Mouse (Mus musculus) kidney, adult 2 months (tissue): ENCODE measurements around the gene 2310046K23Rik. TPM values are rescaled to one million over a fixed set of nuclear protein-coding genes. Genes with fewer than 3 reads are reported as not detected.
"Not testable (repeated sequence)": the region's sequence is repeated elsewhere in the genome, so short reads cannot be mapped to it uniquely, and the experiment has no call there.

Source experiments
- DNase-seq: peaks from one replicate; pipeline ENCODE4 v3.0.0; 2021
- H3K27ac ChIP-seq: fragments of 200-500 bp; 2 replicates; pipeline ENCODE4 v1.5.1; 2012; ENCODE audit warnings: low read depth, low read length, control low read depth, inconsistent platforms; ENCODE audit not compliant: insufficient read depth
- H3K27me3 ChIP-seq: fragments of 200-500 bp; replicated peaks from 2 replicates; pipeline ENCODE4 v1.6.1; 2012; ENCODE audit warnings: mild to moderate bottlenecking, moderate library complexity, low read length, inconsistent platforms; ENCODE audit not compliant: control insufficient read depth, insufficient read depth
- H3K36me3 ChIP-seq: fragments of 200-500 bp; 2 replicates; pipeline ENCODE4 v1.6.1; 2012; ENCODE audit warnings: mild to moderate bottlenecking, moderate library complexity, low read length, inconsistent platforms; ENCODE audit not compliant: control insufficient read depth, insufficient read depth
- H3K4me1 ChIP-seq: fragments of 200-500 bp; 2 replicates; pipeline ENCODE4 v1.6.1; 2011; ENCODE audit warnings: low read length; ENCODE audit not compliant: control insufficient read depth, insufficient read depth
- H3K4me3 ChIP-seq: fragments of 200-500 bp; 2 replicates; pipeline ENCODE4 v1.5.1; 2011; ENCODE audit warnings: mild to moderate bottlenecking, low read depth, low read length, control low read depth; ENCODE audit not compliant: insufficient read depth
- CTCF ChIP-seq: fragments of 200-500 bp; conservative IDR thresholded peaks from 2 replicates; pipeline ENCODE4 v1.5.1; 2011; ENCODE audit warnings: low read depth, mild to moderate bottlenecking, control low read depth, low read length, moderate library complexity, mixed read lengths; ENCODE audit not compliant: insufficient read depth, insufficient read length
- POLR2A ChIP-seq: fragments of 200-500 bp; IDR thresholded peaks from one replicate; pipeline ENCODE4 v1.6.1; 2011; ENCODE audit warnings: low read depth, low read length, control low read depth
- WGBS: fragments of 180-500 bp; shearing (Covaris S2); methylation state at CpG from one replicate; pipeline ENCODE4 v1.1.7; 2018; 5-methylcytosine and 5-hydroxymethylcytosine counted together
- polyA plus RNA-seq: library from polyadenylated mRNA; depleted of rRNA; stranded (reverse); fragments of >200 nt; gene quantifications from 2 replicates; pipeline ENCODE4 v1.2.3, GENCODE M21; 2012

The 2310046K23Rik gene
- polyA plus RNA-seq, 1 experiment = not detected

DNA sequence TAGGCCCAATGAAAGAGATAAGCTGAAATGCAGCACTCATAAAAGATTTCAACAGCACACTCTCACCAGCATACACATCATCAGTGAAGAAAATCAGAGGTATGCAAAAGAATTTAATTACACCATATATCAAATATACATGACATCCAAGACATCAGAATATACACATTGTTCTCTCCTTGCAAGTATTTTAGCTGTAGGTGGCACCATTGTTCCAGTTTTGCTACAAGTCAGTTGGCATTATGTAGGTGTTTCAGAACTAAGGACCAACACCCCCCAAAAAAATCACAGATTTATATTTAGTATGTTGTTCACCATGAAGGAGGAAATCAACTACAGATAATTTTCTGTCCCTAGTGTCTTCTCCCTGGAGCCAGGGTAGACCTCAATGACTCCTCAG lies 31.1 kb upstream of the 2310046K23Rik start:
- Histone ChIP-seq H3K27me3 (no peaks in the 10 kb centered on the region), H3K36me3 (no peaks in the 10 kb centered on the region), H3K27ac (no peak overlapping the region), H3K4me1 (no peaks in the 10 kb centered on the region), H3K4me3 (no peak overlapping the region)
- TF ChIP-seq CTCF = 0 out of 2 replicates have a peak, but pooled peaks have one; percentile 12
- no peak for TF ChIP-seq POLR2A
- peak; percentile 29 for DNase-seq

- no peaks in the 10 kb centered on the region for H3K27me3 ChIP-seq
- peak; percentile 52 for DNase-seq
- H3K4me1 ChIP-seq = no peaks in the 10 kb centered on the region
- no peak for TF ChIP-seq POLR2A
- TF ChIP-seq CTCF = no peak
- H3K27ac ChIP-seq = no peak overlapping the region
- H3K36me3 ChIP-seq = no peaks in the 10 kb centered on the region
- H3K4me3 ChIP-seq = no peak overlapping the region
Measured at GRCm38 (mm10) chr3:92512325-92512724, 22.0 kb downstream of the 2310046K23Rik start.

DNA sequence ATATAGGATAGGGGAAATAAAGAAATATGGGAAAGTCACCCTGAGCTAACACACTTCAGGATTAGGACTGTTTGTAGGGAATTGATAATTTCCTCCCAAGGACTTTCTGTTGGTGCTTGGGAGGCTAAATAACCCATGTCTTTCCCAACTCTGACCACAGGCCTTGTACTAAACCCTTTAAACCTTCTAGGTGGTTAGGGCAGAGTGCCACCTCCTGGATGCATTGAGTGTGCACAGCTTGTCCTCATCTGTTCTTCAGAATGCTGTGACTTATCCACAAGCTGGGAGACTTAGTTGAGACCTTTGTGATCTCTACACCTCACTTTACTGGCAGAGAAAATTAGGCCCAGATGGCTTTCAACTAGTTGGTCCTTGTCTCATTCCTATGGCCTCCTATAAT lies 23.5 kb downstream of the 2310046K23Rik start:
- Histone ChIP-seq H3K27me3 (no peaks in the 10 kb centered on the region), H3K4me3 (no peak overlapping the region), H3K4me1 (no peaks in the 10 kb centered on the region), H3K27ac (no peak overlapping the region), H3K36me3 (no peaks in the 10 kb centered on the region)
- TF ChIP-seq CTCF (peak; percentile 68), POLR2A (no peak)
- DNase-seq = peak; percentile 46

DNA sequence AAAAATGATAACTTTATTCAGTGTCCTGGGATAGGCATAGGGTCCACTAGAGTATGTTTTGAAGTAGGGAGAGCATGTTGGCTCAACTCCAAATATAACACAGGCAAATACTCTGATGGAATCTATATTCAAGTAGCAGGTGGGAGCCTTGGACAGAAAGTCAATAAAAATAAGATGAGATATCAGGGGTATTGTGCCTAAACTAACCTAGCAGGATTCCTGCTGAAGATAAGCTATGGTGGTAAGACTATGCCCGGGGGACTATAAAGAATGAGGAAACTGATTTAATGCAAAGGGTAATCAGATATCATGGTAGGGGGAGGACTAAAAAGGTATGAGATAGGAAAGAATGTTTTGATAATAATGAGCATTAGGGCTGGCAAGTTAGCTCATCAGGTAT lies 26.1 kb downstream of the 2310046K23Rik start:
- no peak overlapping the region for H3K27ac ChIP-seq
- H3K4me1 ChIP-seq = no peaks in the 10 kb centered on the region
- no peak for TF ChIP-seq CTCF
- TF ChIP-seq POLR2A = no peak
- no peaks in the 10 kb centered on the region for H3K27me3 ChIP-seq
- DNase-seq = no peak
- H3K36me3 ChIP-seq = no peaks in the 10 kb centered on the region
- WGBS = 82% methylated on average over 1 of the region's 1 CpGs
- H3K4me3 ChIP-seq = no peak overlapping the region

DNA sequence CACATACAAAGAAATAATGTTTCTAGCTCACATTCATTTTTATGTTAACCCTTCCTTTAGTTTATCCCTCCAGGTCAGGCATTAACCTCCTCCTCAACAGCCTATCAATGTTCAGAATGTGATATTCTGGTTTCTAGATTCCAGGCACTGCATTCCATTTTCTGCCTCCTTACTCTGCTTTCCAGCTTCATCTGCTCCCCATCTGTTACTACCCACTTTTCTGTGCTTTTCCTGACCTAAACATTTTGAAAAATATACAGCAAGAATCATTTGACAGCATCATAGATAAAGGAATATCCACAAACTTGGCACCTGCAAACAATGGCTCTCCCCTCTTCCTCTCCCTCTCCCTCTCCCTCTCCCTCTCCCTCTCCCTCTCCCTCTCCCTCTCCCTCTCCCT lies 30.8 kb downstream of the 2310046K23Rik start:
- TF ChIP-seq CTCF (no peak), POLR2A (no peak)
- no peak overlapping the region for H3K4me3 ChIP-seq
- no peak overlapping the region for H3K27ac ChIP-seq
- H3K27me3 ChIP-seq = no peaks in the 10 kb centered on the region
- H3K4me1 ChIP-seq = no peaks in the 10 kb centered on the region
- DNase-seq = no peak
- H3K36me3 ChIP-seq = no peaks in the 10 kb centered on the region

GRCm38 (mm10) chr3:92500393-92500792 lies 33.9 kb downstream of the 2310046K23Rik start, which contains the start of gene Sprr4:
Sprr4 (minus strand) TSS chr3:92500493.
- no peaks in the 10 kb centered on the region for H3K27me3 ChIP-seq

GRCm38 (mm10) chr3:92490262-92490661 lies 44.0 kb downstream of the 2310046K23Rik start:
- H3K27ac ChIP-seq, H3K36me3 ChIP-seq, H3K4me1 ChIP-seq, H3K27me3 ChIP-seq, DNase-seq, H3K4me3 ChIP-seq: not testable (repeated sequence)

More at GRCm38 (mm10) chr3:92500393-92500792, 33.9 kb downstream of the 2310046K23Rik start, which contains the start of gene Sprr4:
- WGBS = 71% methylated on average over 1 of the region's 1 CpGs
- H3K27ac ChIP-seq = no peak within 1 kb of the TSS
- no peaks in the 10 kb centered on the region for H3K36me3 ChIP-seq
- no peak for TF ChIP-seq CTCF
- TF ChIP-seq POLR2A = no peak
- no peaks in the 10 kb centered on the region for H3K4me1 ChIP-seq
- H3K4me3 ChIP-seq = no peak within 1 kb of the TSS
- no peak for DNase-seq

DNA sequence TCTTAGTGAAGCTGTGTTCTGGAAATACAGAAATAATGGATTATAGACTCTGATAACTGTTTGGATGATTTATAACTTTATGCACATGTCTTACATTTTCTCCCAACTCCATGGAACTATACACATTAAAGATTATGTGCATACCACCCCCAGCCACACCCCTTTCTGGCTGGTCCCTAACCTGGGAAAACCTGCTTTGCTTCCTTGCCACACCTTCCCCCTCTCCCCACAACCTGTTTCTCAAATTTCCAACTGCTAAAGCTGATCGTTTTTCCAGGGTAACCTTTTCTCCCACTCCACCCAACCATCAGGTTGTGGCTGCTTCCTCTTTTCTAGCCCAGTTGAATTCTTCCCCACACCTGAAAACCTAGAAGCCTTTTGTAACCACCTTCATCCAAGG lies 48.0 kb downstream of the 2310046K23Rik start:
- Histone ChIP-seq H3K4me1 (no peaks in the 10 kb centered on the region), H3K4me3 (no peak overlapping the region), H3K27me3 (no peaks in the 10 kb centered on the region), H3K27ac (no peak overlapping the region), H3K36me3 (no peaks in the 10 kb centered on the region)
- no peak for DNase-seq
- 13% methylated on average over 1 of the region's 1 CpGs for WGBS
- TF ChIP-seq CTCF = no peak
- TF ChIP-seq POLR2A = no peak
